Mouse (Mus musculus): ENCODE results near the gene Pex14. TPM values are rescaled to one million over a fixed set of nuclear protein-coding genes. Genes with fewer than 3 reads are reported as not detected.

Pex14 gene
- polyA plus RNA-seq, 1 experiment from 2014 or later = 43.7 TPM

DNA sequence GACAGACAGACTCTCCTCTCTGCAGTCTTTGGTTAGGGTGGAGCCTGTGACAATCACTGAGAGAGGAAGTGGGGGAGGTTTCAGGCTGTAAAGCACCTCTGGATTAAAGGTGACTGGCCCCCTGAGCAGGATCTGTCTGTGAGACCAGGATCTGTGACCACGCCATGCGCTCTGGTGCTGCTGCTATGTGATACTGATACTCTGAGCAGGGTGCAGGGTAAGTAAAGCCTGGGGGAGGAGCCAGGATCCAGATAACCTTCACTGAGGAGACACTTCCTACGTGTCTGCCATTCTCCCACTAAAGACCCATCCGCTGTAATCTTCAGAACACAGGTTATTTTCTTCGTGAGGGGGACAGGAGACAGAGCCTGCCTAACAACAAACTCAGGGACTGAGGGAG is 53.8 kb downstream of the Pex14 start:
- WGBS = 59% methylated on average over 5 of the region's 5 CpGs
- no peak overlapping the region for H3K4me3 ChIP-seq (ENCODE audit: low read depth, low read length)
- H3K4me2 ChIP-seq = no peak overlapping the region
- no peak for DNase-seq
- H3K27ac ChIP-seq (ENCODE audit: low read depth) = no peak overlapping the region
- H3K36me3 ChIP-seq (ENCODE audit: insufficient read depth) = peaks cover 6% of the 10 kb centered on the region; the same call in 1 of the 2 replicates
- no peak overlapping the region for H3K9ac ChIP-seq
- no peaks in the 10 kb centered on the region for H3K9me3 ChIP-seq (ENCODE audit: low read depth, low read length)
- ATAC-seq (ENCODE audit: insufficient read depth) = no peak
- H3K4me1 ChIP-seq (ENCODE audit: insufficient read depth) = peaks cover 12% of the 10 kb centered on the region
- no peaks in the 10 kb centered on the region for H3K27me3 ChIP-seq (ENCODE audit: insufficient read depth, low read length)
- TF ChIP-seq CTCF (IDR thresholded peaks at IDR 0.05; ENCODE audit: low read depth) = no peak

GRCm38 (mm10) chr4:149040289-149040688 is 59.4 kb downstream of the Pex14 start:
- no peaks in the 10 kb centered on the region for H3K27me3 ChIP-seq (ENCODE audit: insufficient read depth, low read length)
- H3K36me3 ChIP-seq (ENCODE audit: insufficient read depth) = peaks cover 20% of the 10 kb centered on the region; the same call in 1 of the 2 replicates
- H3K4me2 ChIP-seq = no peak overlapping the region
- WGBS = 60% methylated on average over 6 of the region's 6 CpGs
- no peak overlapping the region for H3K27ac ChIP-seq (ENCODE audit: low read depth)
- DNase-seq (no peak), ATAC-seq (ENCODE audit: insufficient read depth) (no peak)
- no peak overlapping the region for H3K9ac ChIP-seq
- TF ChIP-seq CTCF (IDR thresholded peaks at IDR 0.05; ENCODE audit: low read depth) = no peak
- H3K4me3 ChIP-seq (ENCODE audit: low read depth, low read length) = no peak overlapping the region
- H3K4me1 ChIP-seq (ENCODE audit: insufficient read depth) = peaks cover 5% of the 10 kb centered on the region; the same call in 1 of the 2 replicates
- H3K9me3 ChIP-seq (ENCODE audit: low read depth, low read length) = no peaks in the 10 kb centered on the region

- Histone ChIP-seq H3K4me3 (ENCODE audit: low read depth, low read length) (no peak overlapping the region), H3K27ac (ENCODE audit: low read depth) (peak overlapping the region; percentile 24; the same call in 1 of the 2 replicates), H3K9ac (no peak overlapping the region), H3K9me3 (ENCODE audit: low read depth, low read length) (no peaks in the 10 kb centered on the region), H3K36me3 (ENCODE audit: insufficient read depth) (peaks cover 20% of the 10 kb centered on the region; the same call in 1 of the 2 replicates), H3K4me2 (no peak overlapping the region), H3K27me3 (ENCODE audit: insufficient read depth, low read length) (no peaks in the 10 kb centered on the region), H3K4me1 (ENCODE audit: insufficient read depth) (peaks cover 5% of the 10 kb centered on the region; the same call in 1 of the 2 replicates)
- 52% methylated on average over 6 of the region's 6 CpGs for whole genome bisulfite sequencing
- no peak for ATAC-seq (ENCODE audit: insufficient read depth)
- DNase-seq = no peak
- TF ChIP-seq CTCF (IDR thresholded peaks at IDR 0.05; ENCODE audit: low read depth) = no peak
Measured at GRCm38 (mm10) chr4:149037706-149038105, 62.0 kb downstream of the Pex14 start.

DNA sequence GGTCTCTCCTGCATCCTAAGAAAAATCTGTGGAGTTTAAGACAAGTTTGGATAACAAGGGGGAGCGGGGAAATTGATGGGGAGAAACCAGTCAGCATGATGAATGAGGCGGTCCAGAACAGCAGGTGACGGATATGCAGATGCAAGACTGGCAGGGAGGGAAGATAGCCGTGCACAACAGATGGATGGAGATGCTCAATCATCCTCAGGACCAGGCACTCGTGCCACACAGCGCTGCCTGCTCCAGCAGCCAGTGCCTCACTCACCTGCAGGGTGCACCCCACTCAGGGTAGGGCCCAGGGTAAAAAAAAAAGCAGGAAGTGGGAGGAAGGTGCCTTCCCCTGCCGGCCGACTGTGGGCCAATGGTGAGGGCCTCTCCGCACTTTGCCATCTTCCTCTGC is 63.1 kb downstream of the Pex14 start:
- DNase-seq = no peak
- TF ChIP-seq CTCF (IDR thresholded peaks at IDR 0.05; ENCODE audit: low read depth) = no peak
- Histone ChIP-seq H3K9me3 (ENCODE audit: low read depth, low read length) (no peaks in the 10 kb centered on the region), H3K4me3 (ENCODE audit: low read depth, low read length) (no peak overlapping the region), H3K36me3 (ENCODE audit: insufficient read depth) (peaks cover 20% of the 10 kb centered on the region; the same call in 1 of the 2 replicates), H3K4me2 (no peak overlapping the region), H3K27ac (ENCODE audit: low read depth) (no peak overlapping the region), H3K27me3 (ENCODE audit: insufficient read depth, low read length) (no peaks in the 10 kb centered on the region), H3K9ac (no peak overlapping the region), H3K4me1 (ENCODE audit: insufficient read depth) (peaks cover 5% of the 10 kb centered on the region; the same call in 1 of the 2 replicates)
- 55% methylated on average over 9 of the region's 9 CpGs for WGBS
- no peak for ATAC-seq (ENCODE audit: insufficient read depth)

DNA sequence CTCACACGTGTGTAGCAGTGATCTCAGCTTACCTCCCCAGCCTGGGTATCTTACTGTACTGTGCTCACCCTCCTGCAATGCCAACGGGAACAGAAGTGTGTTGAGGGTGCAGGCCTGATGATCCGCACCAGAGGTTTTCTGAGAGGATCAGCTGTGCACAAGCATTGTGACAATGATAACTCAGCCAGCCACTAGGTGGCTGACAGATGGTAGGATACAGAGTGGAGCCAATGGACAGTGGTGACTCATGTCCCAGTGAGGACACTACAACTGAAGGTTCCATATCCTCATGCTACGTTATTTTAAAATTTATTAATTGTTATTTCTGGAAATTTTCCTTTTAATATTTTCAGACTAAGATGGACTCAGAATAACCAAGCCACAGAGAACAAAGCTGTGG is 68.2 kb downstream of the Pex14 start:
- ATAC-seq (ENCODE audit: insufficient read depth) (no peak), DNase-seq (peak; percentile 49)
- no peak overlapping the region for H3K4me3 ChIP-seq (ENCODE audit: low read depth, low read length)
- no peak overlapping the region for H3K27ac ChIP-seq (ENCODE audit: low read depth)
- no peak overlapping the region for H3K4me2 ChIP-seq
- 74% methylated on average over 4 of the region's 4 CpGs for WGBS
- peak; percentile 61 for TF ChIP-seq CTCF (IDR thresholded peaks at IDR 0.05; ENCODE audit: low read depth)
- no peaks in the 10 kb centered on the region for H3K27me3 ChIP-seq (ENCODE audit: insufficient read depth, low read length)
- H3K36me3 ChIP-seq (ENCODE audit: insufficient read depth) = 0 out of 2 replicates have a peak, but pooled peaks cover 5% of the 10 kb centered on the region
- no peak overlapping the region for H3K9ac ChIP-seq
- H3K9me3 ChIP-seq (ENCODE audit: low read depth, low read length) = no peaks in the 10 kb centered on the region
- H3K4me1 ChIP-seq (ENCODE audit: insufficient read depth) = no peaks in the 10 kb centered on the region

- H3K9me3 ChIP-seq (ENCODE audit: low read depth, low read length) = no peaks in the 10 kb centered on the region
- no peak for ATAC-seq (ENCODE audit: insufficient read depth)
- no peak overlapping the region for H3K4me2 ChIP-seq
- H3K36me3 ChIP-seq (ENCODE audit: insufficient read depth) = no peaks in the 10 kb centered on the region
- WGBS = 46% methylated on average over 9 of the region's 9 CpGs
- no peak for TF ChIP-seq CTCF (IDR thresholded peaks at IDR 0.05; ENCODE audit: low read depth)
- DNase-seq = no peak
- H3K9ac ChIP-seq = no peak overlapping the region
- no peaks in the 10 kb centered on the region for H3K4me1 ChIP-seq (ENCODE audit: insufficient read depth)
- H3K27me3 ChIP-seq (ENCODE audit: insufficient read depth, low read length) = no peaks in the 10 kb centered on the region
- H3K4me3 ChIP-seq (ENCODE audit: low read depth, low read length) = no peak overlapping the region
- no peak overlapping the region for H3K27ac ChIP-seq (ENCODE audit: low read depth)
Measured at GRCm38 (mm10) chr4:149027571-149027970, 72.1 kb downstream of the Pex14 start.

DNA sequence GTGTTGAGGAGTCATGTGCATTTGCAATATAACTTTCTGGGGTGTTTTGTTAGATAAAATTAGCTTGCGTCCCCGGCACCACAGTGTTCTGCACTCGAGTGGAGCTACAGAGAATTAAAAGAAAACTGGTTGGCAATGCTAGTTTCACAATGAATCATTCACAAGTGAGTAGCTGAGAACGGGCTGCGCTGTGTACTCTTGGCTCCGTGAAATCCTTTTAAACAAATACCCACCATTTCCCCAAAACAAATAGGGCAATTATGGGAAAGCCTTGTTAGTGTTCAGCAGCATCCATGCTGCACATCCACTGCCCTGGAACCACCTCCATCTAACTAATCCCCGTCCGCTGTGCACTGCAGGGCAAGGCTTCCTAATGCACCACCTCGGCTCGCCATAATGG is 74.4 kb downstream of the Pex14 start:
- H3K9ac ChIP-seq = no peak overlapping the region
- H3K27ac ChIP-seq (ENCODE audit: low read depth) = no peak overlapping the region
- ATAC-seq (ENCODE audit: insufficient read depth) (no peak), DNase-seq (no peak)
- H3K36me3 ChIP-seq (ENCODE audit: insufficient read depth) = no peaks in the 10 kb centered on the region
- no peaks in the 10 kb centered on the region for H3K4me1 ChIP-seq (ENCODE audit: insufficient read depth)
- 71% methylated on average over 10 of the region's 10 CpGs for WGBS
- no peak overlapping the region for H3K4me2 ChIP-seq
- H3K9me3 ChIP-seq (ENCODE audit: low read depth, low read length) = no peaks in the 10 kb centered on the region
- H3K27me3 ChIP-seq (ENCODE audit: insufficient read depth, low read length) = no peaks in the 10 kb centered on the region
- TF ChIP-seq CTCF (IDR thresholded peaks at IDR 0.05; ENCODE audit: low read depth) = no peak
- no peak overlapping the region for H3K4me3 ChIP-seq (ENCODE audit: low read depth, low read length)

GRCm38 (mm10) chr4:149021021-149021420 is 78.7 kb downstream of the Pex14 start:
- DNase-seq (no peak), ATAC-seq (ENCODE audit: insufficient read depth) (no peak)
- Histone ChIP-seq H3K27ac (ENCODE audit: low read depth) (no peak overlapping the region), H3K4me1 (ENCODE audit: insufficient read depth) (peaks cover 8% of the 10 kb centered on the region; the same call in 1 of the 2 replicates), H3K4me2 (no peak overlapping the region), H3K4me3 (ENCODE audit: low read depth, low read length) (no peak overlapping the region), H3K36me3 (ENCODE audit: insufficient read depth) (no peaks in the 10 kb centered on the region), H3K27me3 (ENCODE audit: insufficient read depth, low read length) (no peaks in the 10 kb centered on the region), H3K9ac (no peak overlapping the region), H3K9me3 (ENCODE audit: low read depth, low read length) (no peaks in the 10 kb centered on the region)
- TF ChIP-seq CTCF (IDR thresholded peaks at IDR 0.05; ENCODE audit: low read depth) = no peak

All from lung, embryonic 14.5 days (tissue).